Mouse (Mus musculus) adipocyte (in vitro differentiated cells): ENCODE measurements at regions not wholly inside any gene's neighbourhood (a gene's known extent, or its start where the extent isn't known, plus 50 kb on each side); places are given as distances from the start of the nearest gene placed in this dataset.

Experiments
- DNase-seq: peaks from one replicate; pipeline ENCODE4 v3.0.0-alpha.2; 2016; ENCODE audit warnings: low spot score

GRCm38 (mm10) chr12:85527011-85527410 lies 53.3 kb downstream of the Fos start:
- no peak for DNase-seq

GRCm38 (mm10) chr12:85531638-85532037 lies 57.9 kb downstream of the Fos start:
- no peak for DNase-seq

- no peak for DNase-seq
Measured at GRCm38 (mm10) chr12:85532221-85532612, 58.5 kb downstream of the Fos start.

- DNase-seq: peak; percentile 39
Measured at GRCm38 (mm10) chr12:85532613-85533460, 59.1 kb downstream of the Fos start.

- DNase-seq: peak; percentile 12
Measured at GRCm38 (mm10) chr12:85533603-85534002, 59.9 kb downstream of the Fos start.

- no peak for DNase-seq
Measured at GRCm38 (mm10) chr12:85539423-85539822, 59.4 kb upstream of the Jdp2 start.

GRCm38 (mm10) chr12:85541153-85541552 lies 57.7 kb upstream of the Jdp2 start:
- DNase-seq: peak; percentile 63

GRCm38 (mm10) chr12:85542881-85543280 lies 55.9 kb upstream of the Jdp2 start:
- no peak for DNase-seq

- DNase-seq: no peak
Measured at GRCm38 (mm10) chr12:85543520-85543919, 55.3 kb upstream of the Jdp2 start.

GRCm38 (mm10) chr12:85544801-85545200 lies 54.0 kb upstream of the Jdp2 start:
- no peak for DNase-seq

GRCm38 (mm10) chr12:85545718-85546117 lies 53.1 kb upstream of the Jdp2 start:
- DNase-seq: no peak

- no peak for DNase-seq
Measured at GRCm38 (mm10) chr12:85548076-85548475, 50.8 kb upstream of the Jdp2 start.
